Mouse (Mus musculus) neural tube, embryonic 14.5 days (tissue): ENCODE results near the gene Pex16. TPM values are rescaled to one million over a fixed set of nuclear protein-coding genes. Genes with fewer than 3 reads are reported as not detected.

ENCODE experiments used
- ATAC-seq: fragments of 200-750 bp; cut with Nextera tagmentation; 2 replicates; pipeline ENCODE4 v1.8.0; 2017; ENCODE audit warnings: low read depth, mild to moderate bottlenecking, moderate TSS enrichment, moderate library complexity
- H3K27ac ChIP-seq: fragments of 300-500 bp; sonication (generic); 2 replicates; pipeline ENCODE4 v1.5.1; 2014; ENCODE audit warnings: low read depth, mild to moderate bottlenecking, control low read depth, low read length, moderate library complexity, mixed read lengths
- H3K27me3 ChIP-seq: fragments of 300-500 bp; sonication (generic); 2 replicates; pipeline ENCODE4 v1.6.1; 2014; ENCODE audit warnings: low read length; ENCODE audit not compliant: control insufficient read depth, insufficient read depth
- H3K36me3 ChIP-seq: fragments of 300-500 bp; sonication (generic); 2 replicates; pipeline ENCODE4 v1.6.1; 2014; ENCODE audit warnings: low read length, mixed read lengths; ENCODE audit not compliant: control insufficient read depth, insufficient read depth
- H3K4me1 ChIP-seq: fragments of 300-500 bp; sonication (generic); 2 replicates; pipeline ENCODE4 v1.6.1; 2014; ENCODE audit warnings: low read length; ENCODE audit not compliant: control insufficient read depth, insufficient read depth
- H3K4me2 ChIP-seq: fragments of 300-500 bp; sonication (generic); 2 replicates; pipeline ENCODE4 v1.6.1; 2014; ENCODE audit warnings: mild to moderate bottlenecking, low read depth, low read length, control low read depth
- H3K4me3 ChIP-seq: fragments of 300-500 bp; sonication (generic); 2 replicates; pipeline ENCODE4 v1.5.1; 2014; ENCODE audit warnings: low read depth, low read length, control low read depth, mixed read lengths
- H3K9ac ChIP-seq: fragments of 300-500 bp; sonication (generic); replicated peaks from 2 replicates; pipeline ENCODE4 v1.6.1; 2014; ENCODE audit warnings: low read depth, mild to moderate bottlenecking, control low read depth, low read length, mixed read lengths
- H3K9me3 ChIP-seq: fragments of 300-500 bp; sonication (generic); 2 replicates; pipeline ENCODE4 v1.6.1; 2016; ENCODE audit warnings: low read length; ENCODE audit not compliant: control insufficient read depth
- WGBS: fragments of 180-500 bp; shearing (Covaris S2); extraction: QIAGEN DNeasy Blood & Tissue Kit; methylation state at CpG from one replicate; pipeline ENCODE4 v1.1.7; 2014; 5-methylcytosine and 5-hydroxymethylcytosine counted together
- polyA plus RNA-seq: library from polyadenylated mRNA; unstranded; fragments of >200 nt; fragmentation: Nextera tagmentation; extraction: Ambion mirVana; gene quantifications from 2 replicates; pipeline ENCODE4 v1.2.1, GENCODE M21; 2014

Gene Pex16
- polyA plus RNA-seq, 1 experiment from 2014 or later: 37.0 TPM

DNA sequence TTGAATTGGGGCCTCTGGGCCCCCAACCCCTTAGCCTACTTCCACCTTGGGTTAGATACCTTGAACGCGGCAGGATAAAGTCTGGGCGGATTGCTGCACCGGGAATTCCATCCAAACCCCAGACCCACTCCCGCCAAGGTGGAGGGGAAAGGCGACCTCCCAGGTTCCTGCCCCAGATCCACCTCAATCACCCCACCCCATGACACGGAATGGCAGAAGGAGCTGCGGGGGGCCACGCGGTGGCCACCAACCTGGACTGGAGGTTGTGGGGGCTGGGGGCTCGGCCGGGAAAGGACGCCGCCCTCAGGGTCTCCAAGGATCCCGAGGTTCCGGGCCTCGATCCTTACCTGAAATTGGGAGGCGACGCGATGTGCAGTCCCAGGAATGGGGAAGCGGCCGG is 26.2 kb downstream of the Pex16 start:
- Histone ChIP-seq H3K36me3 (no peaks in the 10 kb centered on the region), H3K4me2 (peak overlapping the region; percentile 57), H3K27me3 (no peaks in the 10 kb centered on the region), H3K9me3 (no peaks in the 10 kb centered on the region), H3K9ac (peak overlapping the region; percentile 84), H3K27ac (peak overlapping the region; percentile 56), H3K4me3 (peak overlapping the region; percentile 83), H3K4me1 (peaks cover 18% of the 10 kb centered on the region)
- 3% methylated on average over 22 of the region's 22 CpGs for WGBS
- 0 out of 2 replicates have a peak, but pooled peaks have one; percentile 14 for ATAC-seq

DNA sequence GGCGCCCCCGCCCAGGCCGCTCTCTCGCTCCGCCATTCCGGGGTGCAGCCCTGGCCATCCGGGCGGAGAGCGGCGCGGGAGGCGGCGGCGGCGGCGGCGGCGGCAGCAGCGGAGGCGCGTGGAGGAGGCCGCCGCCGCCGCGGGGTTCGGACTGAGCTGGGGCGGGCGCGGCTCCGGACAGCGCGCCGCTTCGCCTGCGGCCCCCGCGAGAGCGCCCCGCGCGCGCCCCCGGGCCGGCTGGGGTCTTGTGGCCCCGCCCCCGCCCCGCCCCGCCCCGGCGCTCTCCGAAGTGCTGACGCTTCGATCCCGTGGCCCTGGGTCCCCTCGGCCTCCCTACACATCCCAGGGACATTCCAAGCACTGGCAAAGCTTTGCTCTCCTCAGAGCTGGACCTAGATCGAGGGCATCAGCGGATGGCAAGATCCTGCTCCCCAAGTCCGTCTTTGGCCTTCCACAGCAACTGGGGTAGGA is 26.6 kb downstream of the Pex16 start, which contains the start of gene Mapk8ip1:
Gene Mapk8ip1 (minus strand): TSS at position 173 of the 471 bp plus-strand sequence.
- Histone ChIP-seq H3K4me2 (peak within 1 kb of the TSS; percentile 57), H3K4me3 (peak within 1 kb of the TSS; percentile 83), H3K27me3 (no peaks in the 10 kb centered on the region), H3K9ac (peak within 1 kb of the TSS; percentile 84), H3K4me1 (peaks cover 20% of the 10 kb centered on the region), H3K27ac (peak within 1 kb of the TSS; percentile 56), H3K9me3 (no peaks in the 10 kb centered on the region), H3K36me3 (no peaks in the 10 kb centered on the region)
- WGBS: 1% methylated on average over 48 of the region's 59 CpGs
- peak; percentile 68 for ATAC-seq

DNA sequence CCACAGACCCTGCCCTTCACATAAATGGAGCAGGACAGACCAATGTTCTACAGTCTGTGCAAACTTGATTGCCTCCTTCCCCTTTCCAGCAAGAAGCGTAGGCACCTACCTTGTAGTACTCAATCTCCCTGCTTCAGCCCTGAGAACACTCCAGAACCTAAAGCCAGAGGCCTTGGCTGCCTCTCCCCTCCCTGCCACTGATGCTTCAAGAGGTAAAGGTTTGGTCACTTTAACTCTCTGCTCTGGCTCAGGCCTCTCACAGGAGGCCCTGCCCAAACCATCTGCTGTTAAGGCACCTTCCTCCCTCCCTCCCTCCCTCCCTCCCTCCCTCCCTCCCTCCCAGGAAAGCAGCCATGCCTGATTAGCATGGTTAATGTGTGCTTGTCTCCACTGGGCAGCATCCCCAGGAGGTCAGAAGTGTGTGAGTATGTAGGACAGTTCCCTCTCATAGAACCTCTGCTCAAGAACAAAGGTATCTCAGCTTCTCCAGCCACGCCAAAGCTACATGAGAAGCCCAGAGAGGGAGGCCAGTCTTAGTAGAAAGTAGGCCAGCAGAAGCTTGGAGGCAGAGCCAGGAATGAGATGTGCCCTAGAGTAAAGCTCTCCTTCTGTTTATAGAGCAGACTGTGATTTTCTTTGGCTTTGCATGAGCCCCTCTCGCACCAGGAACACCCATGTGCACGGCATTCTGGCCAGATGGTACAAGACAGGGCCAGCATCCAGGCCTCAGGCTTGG is 28.3 kb downstream of the Pex16 start:
- 64% methylated on average over 4 of the region's 4 CpGs for WGBS
- H3K9ac ChIP-seq: no peak overlapping the region
- H3K27ac ChIP-seq: no peak overlapping the region
- H3K4me2 ChIP-seq: no peak overlapping the region
- no peak overlapping the region for H3K4me3 ChIP-seq
- H3K36me3 ChIP-seq: 0 out of 2 replicates have a peak, but pooled peaks cover 4% of the 10 kb centered on the region
- H3K4me1 ChIP-seq: peaks cover 19% of the 10 kb centered on the region
- H3K27me3 ChIP-seq: no peaks in the 10 kb centered on the region
- H3K9me3 ChIP-seq: no peaks in the 10 kb centered on the region
- no peak for ATAC-seq

DNA sequence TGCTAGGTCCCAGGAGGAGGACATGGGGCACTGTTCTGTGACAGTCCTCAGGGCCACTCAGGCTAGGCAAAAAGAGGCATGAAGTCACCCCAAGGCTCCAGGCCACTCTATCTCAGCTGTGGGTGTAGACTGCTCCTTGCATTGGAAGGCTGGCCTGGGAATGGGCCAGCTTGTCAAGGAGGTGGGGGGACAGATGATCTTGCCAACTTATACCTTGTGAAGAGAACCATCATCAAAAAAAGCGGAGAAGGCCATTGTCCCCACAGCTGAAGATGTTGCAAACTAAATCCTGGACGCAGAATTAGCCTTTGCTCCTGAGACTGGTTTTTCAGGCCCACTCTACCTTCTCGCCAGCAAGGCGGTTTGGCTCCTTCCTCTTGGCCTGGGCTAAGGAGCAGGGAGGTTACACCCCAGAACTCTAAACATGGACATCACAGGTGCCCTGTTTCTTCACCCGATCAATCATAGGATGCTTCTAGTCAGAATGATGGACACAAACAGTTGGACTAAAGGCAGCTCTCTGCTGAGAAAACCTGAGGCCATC is 29.4 kb downstream of the Pex16 start:
- Histone ChIP-seq H3K9me3 (no peaks in the 10 kb centered on the region), H3K27me3 (no peaks in the 10 kb centered on the region), H3K27ac (no peak overlapping the region), H3K4me1 (peaks cover 14% of the 10 kb centered on the region), H3K9ac (no peak overlapping the region), H3K4me3 (no peak overlapping the region), H3K4me2 (no peak overlapping the region), H3K36me3 (0 out of 2 replicates have a peak, but pooled peaks cover 8% of the 10 kb centered on the region)
- no peak for ATAC-seq
- 96% methylated on average over 5 of the region's 5 CpGs for WGBS

GRCm38 (mm10) chr2:92404737-92405136 is 30.3 kb downstream of the Pex16 start:
- H3K4me2 ChIP-seq: no peak overlapping the region
- H3K9ac ChIP-seq: no peak overlapping the region
- H3K9me3 ChIP-seq: no peaks in the 10 kb centered on the region
- 0 out of 2 replicates have a peak overlapping the region, but pooled peaks have one; percentile 44 for H3K27ac ChIP-seq
- no peak for ATAC-seq
- peaks cover 6% of the 10 kb centered on the region; the same call in 1 of the 2 replicates for H3K4me1 ChIP-seq
- WGBS: 93% methylated on average over 6 of the region's 6 CpGs
- no peaks in the 10 kb centered on the region for H3K27me3 ChIP-seq
- H3K36me3 ChIP-seq: peaks cover 11% of the 10 kb centered on the region
- no peak overlapping the region for H3K4me3 ChIP-seq

DNA sequence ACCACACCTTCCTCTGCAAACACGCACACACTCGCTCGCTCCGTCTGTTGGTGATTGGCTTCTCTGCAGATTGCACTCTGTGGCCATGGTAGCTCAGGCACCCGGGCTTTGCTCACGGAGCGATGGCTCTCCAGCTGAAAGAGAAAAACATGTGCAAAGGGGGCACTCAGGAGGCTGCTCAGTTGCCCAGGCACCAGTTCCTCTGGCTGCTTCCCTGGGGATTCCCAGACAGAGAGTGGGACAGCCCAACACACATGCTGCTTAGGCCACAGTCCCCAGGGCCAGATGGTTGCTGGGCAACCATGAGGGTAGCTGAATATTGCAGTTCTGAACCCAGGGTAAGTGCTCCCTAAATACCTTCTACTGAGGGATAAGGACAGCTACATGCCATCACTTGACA is 31.2 kb downstream of the Pex16 start:
- WGBS: 75% methylated on average over 7 of the region's 7 CpGs
- no peak overlapping the region for H3K4me2 ChIP-seq
- no peaks in the 10 kb centered on the region for H3K9me3 ChIP-seq
- ATAC-seq: peak; percentile 52; the same call in 1 of the 2 replicates
- no peak overlapping the region for H3K4me3 ChIP-seq
- H3K4me1 ChIP-seq: peaks cover 6% of the 10 kb centered on the region; the same call in 1 of the 2 replicates
- peaks cover 19% of the 10 kb centered on the region for H3K36me3 ChIP-seq
- 0 out of 2 replicates have a peak overlapping the region, but pooled peaks have one; percentile 44 for H3K27ac ChIP-seq
- H3K9ac ChIP-seq: no peak overlapping the region
- no peaks in the 10 kb centered on the region for H3K27me3 ChIP-seq

- ATAC-seq: no peak
- H3K4me2 ChIP-seq: no peak overlapping the region
- 88% methylated on average over 18 of the region's 18 CpGs for WGBS
- H3K27ac ChIP-seq: no peak overlapping the region
- H3K9ac ChIP-seq: no peak overlapping the region
- H3K4me3 ChIP-seq: no peak overlapping the region
- no peaks in the 10 kb centered on the region for H3K9me3 ChIP-seq
- H3K27me3 ChIP-seq: no peaks in the 10 kb centered on the region
- peaks cover 44% of the 10 kb centered on the region for H3K36me3 ChIP-seq
- peaks cover 6% of the 10 kb centered on the region; the same call in 1 of the 2 replicates for H3K4me1 ChIP-seq
These were observed 34.0 kb downstream of the Pex16 start for GRCm38 (mm10) chr2:92408309-92409045.

- Histone ChIP-seq H3K4me3 (no peak overlapping the region), H3K36me3 (peaks cover 64% of the 10 kb centered on the region), H3K27ac (no peak overlapping the region), H3K27me3 (no peaks in the 10 kb centered on the region), H3K4me1 (no peaks in the 10 kb centered on the region), H3K9me3 (no peaks in the 10 kb centered on the region), H3K4me2 (no peak overlapping the region), H3K9ac (no peak overlapping the region)
- 94% methylated on average over 10 of the region's 10 CpGs for WGBS
- ATAC-seq: no peak
These were observed 37.2 kb downstream of the Pex16 start for GRCm38 (mm10) chr2:92411705-92412104.
